Mouse (Mus musculus) neural tube, embryonic 13.5 days (tissue): ENCODE data around the gene Sdk1. TPM values are rescaled to one million over a fixed set of nuclear protein-coding genes. Genes with fewer than 3 reads are reported as not detected.

Experiments used
- ATAC-seq: fragments of 200-750 bp; cut with Nextera tagmentation; 2 replicates; pipeline ENCODE4 v1.8.0; 2017; ENCODE audit warnings: low read depth, mild to moderate bottlenecking, moderate TSS enrichment, moderate library complexity
- H3K27ac ChIP-seq: fragments of 300-500 bp; sonication (generic); replicated peaks from 2 replicates; pipeline ENCODE4 v1.5.1; 2015; ENCODE audit warnings: moderate library complexity, mild to moderate bottlenecking, inconsistent platforms
- H3K27me3 ChIP-seq: fragments of 300-500 bp; sonication (generic); 2 replicates; pipeline ENCODE4 v1.6.1; 2015; ENCODE audit warnings: mild to moderate bottlenecking, inconsistent platforms
- H3K36me3 ChIP-seq: fragments of 300-500 bp; sonication (generic); 2 replicates; pipeline ENCODE4 v1.6.1; 2015; ENCODE audit warnings: mild to moderate bottlenecking, inconsistent platforms
- H3K4me1 ChIP-seq: fragments of 300-500 bp; sonication (generic); replicated peaks from 2 replicates; pipeline ENCODE4 v1.6.1; 2015; ENCODE audit warnings: inconsistent platforms
- H3K4me2 ChIP-seq: fragments of 300-500 bp; sonication (generic); 2 replicates; pipeline ENCODE4 v1.6.1; 2015; ENCODE audit warnings: inconsistent platforms, mild to moderate bottlenecking, moderate library complexity
- H3K4me3 ChIP-seq: fragments of 300-500 bp; sonication (generic); 2 replicates; pipeline ENCODE4 v1.5.1; 2015; ENCODE audit warnings: mild to moderate bottlenecking, inconsistent platforms
- H3K9ac ChIP-seq: fragments of 300-500 bp; sonication (generic); 2 replicates; pipeline ENCODE4 v1.6.1; 2015; ENCODE audit warnings: moderate library complexity, mild to moderate bottlenecking, inconsistent platforms
- H3K9me3 ChIP-seq: fragments of 300-500 bp; sonication (generic); 2 replicates; pipeline ENCODE4 v1.6.1; 2016; ENCODE audit warnings: inconsistent platforms
- WGBS: fragments of 180-500 bp; shearing (Covaris S2); methylation state at CpG from one replicate; pipeline ENCODE4 v1.1.7; 2015; 5-methylcytosine and 5-hydroxymethylcytosine counted together
- polyA plus RNA-seq: library from polyadenylated mRNA; unstranded; fragments of >200 nt; fragmentation: Nextera tagmentation; extraction: Ambion mirVana; gene quantifications from 2 replicates; pipeline ENCODE4 v1.2.1, GENCODE M21; 2015

The Sdk1 gene
- polyA plus RNA-seq, 1 experiment from 2014 or later = 4.3 TPM

- no peaks in the 10 kb centered on the region for H3K4me1 ChIP-seq
- 88% methylated on average over 6 of the region's 6 CpGs for WGBS
- no peak overlapping the region for H3K4me3 ChIP-seq
- no peak for ATAC-seq
- H3K9me3 ChIP-seq = no peaks in the 10 kb centered on the region
- no peak overlapping the region for H3K4me2 ChIP-seq
- no peak overlapping the region for H3K27ac ChIP-seq
- no peaks in the 10 kb centered on the region for H3K36me3 ChIP-seq
- no peaks in the 10 kb centered on the region for H3K27me3 ChIP-seq
- no peak overlapping the region for H3K9ac ChIP-seq
Observed at GRCm38 (mm10) chr5:141277112-141277511, 35.8 kb downstream of the Sdk1 start.

GRCm38 (mm10) chr5:141281751-141282150 is 40.5 kb downstream of the Sdk1 start:
- no peak for ATAC-seq
- Histone ChIP-seq H3K9ac (no peak overlapping the region), H3K4me3 (no peak overlapping the region), H3K4me2 (no peak overlapping the region), H3K36me3 (no peaks in the 10 kb centered on the region), H3K27me3 (no peaks in the 10 kb centered on the region), H3K9me3 (no peaks in the 10 kb centered on the region), H3K27ac (no peak overlapping the region), H3K4me1 (no peaks in the 10 kb centered on the region)
- 73% methylated on average over 2 of the region's 2 CpGs for WGBS

- Histone ChIP-seq H3K4me1 (no peaks in the 10 kb centered on the region), H3K27ac (no peak overlapping the region), H3K36me3 (no peaks in the 10 kb centered on the region), H3K27me3 (no peaks in the 10 kb centered on the region), H3K9me3 (no peaks in the 10 kb centered on the region), H3K9ac (no peak overlapping the region), H3K4me3 (no peak overlapping the region), H3K4me2 (no peak overlapping the region)
- no peak for ATAC-seq
Observed at GRCm38 (mm10) chr5:141289611-141290010, 48.3 kb downstream of the Sdk1 start.

- 85% methylated on average over 7 of the region's 7 CpGs for WGBS
- no peaks in the 10 kb centered on the region for H3K27me3 ChIP-seq
Observed at GRCm38 (mm10) chr5:141295240-141295639, 54.0 kb downstream of the Sdk1 start.

DNA sequence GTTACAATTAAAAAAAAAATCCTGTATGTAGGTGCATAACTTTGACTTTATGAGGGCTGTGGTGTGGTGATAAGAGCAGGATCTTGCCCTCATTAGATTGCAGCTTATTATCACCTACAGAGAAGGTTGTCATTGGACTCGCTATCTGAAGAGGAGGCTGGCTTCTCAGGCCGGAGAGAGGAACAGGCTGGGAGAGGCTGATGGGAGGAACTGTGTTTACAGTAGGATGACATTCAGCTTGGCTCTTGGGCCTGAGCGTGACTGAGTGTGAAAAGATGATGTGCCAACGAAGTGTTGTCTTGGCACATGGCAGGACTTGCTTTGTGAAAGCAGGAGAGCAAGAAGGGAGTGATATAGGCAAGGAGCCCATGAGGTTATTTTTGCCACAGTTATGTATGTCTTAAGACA is 61.0 kb downstream of the Sdk1 start:
- no peak overlapping the region for H3K27ac ChIP-seq
- no peaks in the 10 kb centered on the region; the same call in 1 of the 2 replicates for H3K4me1 ChIP-seq
- 83% methylated on average over 4 of the region's 4 CpGs for WGBS

More at GRCm38 (mm10) chr5:141295240-141295639, 54.0 kb downstream of the Sdk1 start:
- no peak overlapping the region for H3K9ac ChIP-seq
- no peak overlapping the region for H3K4me2 ChIP-seq
- H3K4me1 ChIP-seq = no peaks in the 10 kb centered on the region
- H3K36me3 ChIP-seq = no peaks in the 10 kb centered on the region
- H3K9me3 ChIP-seq = no peaks in the 10 kb centered on the region
- ATAC-seq = no peak
- no peak overlapping the region for H3K27ac ChIP-seq
- no peak overlapping the region for H3K4me3 ChIP-seq

DNA sequence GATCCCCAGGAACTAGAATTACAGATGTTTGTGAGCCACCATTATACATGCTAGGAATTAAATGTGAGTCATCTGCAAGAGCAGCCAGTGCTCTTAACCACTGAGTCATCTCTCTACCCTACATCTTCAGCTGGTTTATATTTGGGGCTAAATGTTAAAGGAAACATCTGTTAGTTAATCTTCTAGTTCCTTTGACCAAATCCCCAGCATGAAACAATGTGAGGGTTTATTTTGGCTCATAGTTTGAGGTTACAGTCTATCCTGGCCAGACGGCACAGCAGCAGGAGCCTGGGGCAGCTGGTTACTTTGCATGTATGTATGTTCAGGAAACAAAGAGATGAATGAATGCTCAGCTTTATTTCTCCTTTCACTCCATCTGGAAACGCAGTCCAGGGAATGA is 62.5 kb downstream of the Sdk1 start:
- Histone ChIP-seq H3K36me3 (no peaks in the 10 kb centered on the region), H3K4me3 (no peak overlapping the region), H3K9ac (no peak overlapping the region), H3K27ac (no peak overlapping the region), H3K4me2 (no peak overlapping the region), H3K9me3 (no peaks in the 10 kb centered on the region), H3K27me3 (no peaks in the 10 kb centered on the region), H3K4me1 (no peaks in the 10 kb centered on the region; the same call in 1 of the 2 replicates)
- no peak for ATAC-seq
- 57% methylated on average over 2 of the region's 2 CpGs for WGBS

More for the DNA sequence above, 61.0 kb downstream of the Sdk1 start:
- H3K36me3 ChIP-seq = no peaks in the 10 kb centered on the region
- ATAC-seq = no peak
- H3K9ac ChIP-seq = no peak overlapping the region
- H3K27me3 ChIP-seq = no peaks in the 10 kb centered on the region
- no peak overlapping the region for H3K4me2 ChIP-seq
- no peaks in the 10 kb centered on the region for H3K9me3 ChIP-seq
- no peak overlapping the region for H3K4me3 ChIP-seq

- no peak for ATAC-seq
- Histone ChIP-seq H3K36me3 (no peaks in the 10 kb centered on the region), H3K4me3 (no peak overlapping the region), H3K9ac (no peak overlapping the region), H3K27ac (no peak overlapping the region), H3K4me2 (no peak overlapping the region), H3K4me1 (no peaks in the 10 kb centered on the region; the same call in 1 of the 2 replicates), H3K27me3 (no peaks in the 10 kb centered on the region), H3K9me3 (no peaks in the 10 kb centered on the region)
- 71% methylated on average over 2 of the region's 2 CpGs for WGBS
Observed at GRCm38 (mm10) chr5:141304706-141305105, 63.4 kb downstream of the Sdk1 start.

GRCm38 (mm10) chr5:141310641-141311040 is 69.4 kb downstream of the Sdk1 start:
- no peaks in the 10 kb centered on the region for H3K27me3 ChIP-seq
- 88% methylated on average over 1 of the region's 1 CpGs for whole genome bisulfite sequencing
- ATAC-seq = no peak
- H3K4me2 ChIP-seq = no peak overlapping the region
- H3K4me3 ChIP-seq = no peak overlapping the region
- H3K9ac ChIP-seq = no peak overlapping the region
- H3K27ac ChIP-seq = no peak overlapping the region
- H3K36me3 ChIP-seq = no peaks in the 10 kb centered on the region
- no peaks in the 10 kb centered on the region for H3K4me1 ChIP-seq
- H3K9me3 ChIP-seq = no peaks in the 10 kb centered on the region

GRCm38 (mm10) chr5:141311801-141312200 is 70.5 kb downstream of the Sdk1 start:
- Histone ChIP-seq H3K27ac (no peak overlapping the region), H3K9me3 (no peaks in the 10 kb centered on the region), H3K4me2 (no peak overlapping the region), H3K4me3 (no peak overlapping the region), H3K9ac (no peak overlapping the region), H3K4me1 (0 out of 2 replicates have a peak, but pooled peaks cover 1% of the 10 kb centered on the region), H3K27me3 (no peaks in the 10 kb centered on the region), H3K36me3 (no peaks in the 10 kb centered on the region)
- 83% methylated on average over 2 of the region's 2 CpGs for WGBS
- ATAC-seq = no peak

DNA sequence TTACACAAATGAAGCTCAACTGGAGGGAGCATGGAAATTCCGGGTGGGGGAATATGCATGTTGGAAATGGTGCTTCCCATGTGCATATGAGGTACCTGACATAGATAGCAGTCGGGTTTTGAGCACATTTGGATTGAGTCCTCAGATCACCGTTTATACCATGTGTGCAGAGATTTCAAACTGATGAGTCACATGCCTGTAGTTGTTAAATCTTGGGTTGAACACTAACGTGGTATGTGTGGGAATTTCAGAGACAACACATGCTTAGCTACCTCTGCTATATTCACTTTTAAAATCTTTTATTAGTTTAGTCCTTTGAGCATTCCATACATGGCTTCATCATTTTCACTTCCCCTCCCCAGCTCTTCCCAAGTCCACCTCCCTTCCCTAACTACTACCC is 71.0 kb downstream of the Sdk1 start:
- Histone ChIP-seq H3K4me1 (peaks cover 6% of the 10 kb centered on the region; the same call in 1 of the 2 replicates), H3K4me3 (no peak overlapping the region), H3K36me3 (no peaks in the 10 kb centered on the region), H3K27me3 (no peaks in the 10 kb centered on the region), H3K4me2 (no peak overlapping the region), H3K27ac (no peak overlapping the region), H3K9me3 (no peaks in the 10 kb centered on the region), H3K9ac (no peak overlapping the region)
- WGBS = 88% methylated on average over 4 of the region's 4 CpGs
- ATAC-seq = no peak

DNA sequence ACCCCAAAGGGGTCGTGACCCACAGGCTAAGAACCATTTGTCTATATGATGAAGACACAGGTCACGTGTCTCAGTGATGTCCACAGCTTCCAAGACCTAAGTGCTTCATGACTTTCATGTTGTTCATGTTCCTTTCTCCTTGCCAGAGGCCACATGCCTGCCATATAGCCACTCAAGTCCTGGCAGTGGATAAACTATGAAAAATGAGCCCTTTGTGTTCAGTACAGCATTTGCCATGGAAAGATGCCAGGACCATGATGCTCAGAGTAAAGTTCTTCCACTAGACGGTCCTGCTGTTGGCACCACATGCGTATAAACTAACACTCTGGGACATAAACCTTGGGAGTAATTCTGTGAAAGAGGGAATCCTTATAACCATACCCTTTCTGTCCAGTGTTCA is 75.8 kb downstream of the Sdk1 start:
- H3K4me1 ChIP-seq = peaks cover 11% of the 10 kb centered on the region; the same call in 1 of the 2 replicates
- no peak overlapping the region for H3K4me3 ChIP-seq
- H3K36me3 ChIP-seq = no peaks in the 10 kb centered on the region
- no peaks in the 10 kb centered on the region for H3K27me3 ChIP-seq
- H3K9me3 ChIP-seq = no peaks in the 10 kb centered on the region
- H3K9ac ChIP-seq = no peak overlapping the region
- no peak overlapping the region for H3K4me2 ChIP-seq
- WGBS = 75% methylated on average over 4 of the region's 4 CpGs
- no peak for ATAC-seq
- H3K27ac ChIP-seq = no peak overlapping the region

DNA sequence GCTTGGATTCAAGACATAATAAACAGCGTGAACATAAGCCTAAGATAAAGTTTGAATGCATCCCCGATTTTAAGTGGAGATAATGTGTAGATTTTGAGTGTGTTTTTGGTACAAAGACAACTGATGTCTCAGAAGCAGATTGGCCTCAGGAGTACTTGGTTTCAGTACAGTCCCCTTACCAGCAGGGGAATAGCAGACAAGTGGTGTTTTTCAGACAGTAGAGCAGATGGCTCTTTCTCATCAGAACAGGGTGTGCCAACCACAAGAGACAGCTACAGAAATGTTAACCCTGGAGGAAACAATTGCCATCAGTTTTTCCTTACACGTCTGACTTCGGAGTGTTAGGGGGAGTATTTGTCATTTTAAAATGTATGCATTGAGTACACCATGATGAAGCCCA is 83.6 kb downstream of the Sdk1 start:
- Histone ChIP-seq H3K9me3 (no peaks in the 10 kb centered on the region), H3K9ac (no peak overlapping the region), H3K36me3 (no peaks in the 10 kb centered on the region), H3K27me3 (no peaks in the 10 kb centered on the region), H3K4me1 (no peaks in the 10 kb centered on the region), H3K27ac (no peak overlapping the region), H3K4me3 (no peak overlapping the region), H3K4me2 (no peak overlapping the region)
- 87% methylated on average over 4 of the region's 4 CpGs for WGBS
- no peak for ATAC-seq

GRCm38 (mm10) chr5:141344376-141344775 is 103.1 kb downstream of the Sdk1 start:
- Histone ChIP-seq H3K4me1 (peaks cover 10% of the 10 kb centered on the region), H3K27me3 (no peaks in the 10 kb centered on the region), H3K36me3 (no peaks in the 10 kb centered on the region), H3K9me3 (peaks cover 8% of the 10 kb centered on the region; the same call in 1 of the 2 replicates), H3K4me3 (no peak overlapping the region), H3K27ac (no peak overlapping the region), H3K9ac (no peak overlapping the region), H3K4me2 (no peak overlapping the region)
- 0 out of 2 replicates have a peak, but pooled peaks have one; percentile 23 for ATAC-seq
- WGBS = 60% methylated on average over 4 of the region's 4 CpGs
